Mouse (Mus musculus) monocyte, adult 5-6 weeks (primary cell): ENCODE measurements around the gene Klra10. TPM values are rescaled to one million over a fixed set of nuclear protein-coding genes. Genes with fewer than 3 reads are reported as not detected.
"Not testable (repeated sequence)": the region's sequence is repeated elsewhere in the genome, so short reads cannot be mapped to it uniquely, and the experiment has no call there.

Source experiments
- ATAC-seq: fragments of 153-309, 156-312 bp; replicated peaks from 2 replicates; pipeline ENCODE4 v1.8.0; 2017; ENCODE audit warnings: mild to moderate bottlenecking; ENCODE audit not compliant: low TSS enrichment, insufficient number of reproducible peaks, severe bottlenecking, poor library complexity, low FRiP score
- total RNA-seq: library from RNA; stranded (forward); fragments of 200-1000, 200-491, 200-594 nt; gene quantifications from 3 replicates; pipeline ENCODE4 v1.2.3, GENCODE M21; 2017

Klra10 gene
- 17.4 to 161 TPM (median 24.5 TPM) in 3 replicates for total RNA-seq

GRCm38 (mm10) chr6:130281828-130282227 is at the start of gene Klra10:
Klra10 (minus strand) TSS chr6:130281928.
- not testable (repeated sequence) for ATAC-seq

- no peak for ATAC-seq
These were observed 6.4 kb upstream of the Klra10 start for GRCm38 (mm10) chr6:130287984-130288649.

- no peak for ATAC-seq
These were observed 26.4 kb downstream of the Klra10 start for GRCm38 (mm10) chr6:130255326-130255725.

GRCm38 (mm10) chr6:130237536-130237935 is 44.2 kb downstream of the Klra10 start:
- ATAC-seq: no peak

GRCm38 (mm10) chr6:130236635-130237034 is 45.1 kb downstream of the Klra10 start:
- ATAC-seq: no peak

- no peak for ATAC-seq
These were observed 48.5 kb downstream of the Klra10 start, which contains the start of gene Klra7 for GRCm38 (mm10) chr6:130233222-130233621. Klra7 (minus strand) TSS chr6:130233322.

Other genes starting within 250 kb of the Klra10 start
- 205 to 522 TPM (median 253 TPM) in 3 replicates for gene Klra4, start 214.7 kb downstream of the Klra10 start, total RNA-seq
- gene Klra8, start 152.0 kb downstream of the Klra10 start, total RNA-seq: 378 to 1,067 TPM (median 516 TPM) in 3 replicates
- 226 to 649 TPM (median 260 TPM) in 3 replicates for gene Klra9, start 88.8 kb downstream of the Klra10 start, total RNA-seq
- gene Klra7, start 48.6 kb downstream of the Klra10 start, total RNA-seq: 165 to 608 TPM (median 201 TPM) in 3 replicates
- 113 to 260 TPM (median 122 TPM) in 3 replicates for gene Klra3, start 55.6 kb upstream of the Klra10 start, total RNA-seq
- 35.8 to 103 TPM (median 44.6 TPM) in 3 replicates for gene Klra1, start 104.9 kb upstream of the Klra10 start, total RNA-seq